Mouse (Mus musculus) hindbrain, embryonic 11.5 days (tissue): ENCODE data around the gene Sord. TPM values are rescaled to one million over a fixed set of nuclear protein-coding genes. Genes with fewer than 3 reads are reported as not detected.
"Not testable (repeated sequence)": the region's sequence is repeated elsewhere in the genome, so short reads cannot be mapped to it uniquely, and the experiment has no call there.

Experiments
- ATAC-seq: fragments of 200-750 bp; cut with Nextera tagmentation; 2 replicates; pipeline ENCODE4 v1.8.0; 2017; ENCODE audit warnings: mild to moderate bottlenecking, moderate TSS enrichment, moderate library complexity; ENCODE audit not compliant: low FRiP score
- DNase-seq: peaks from one replicate; pipeline ENCODE4 v3.0.0-alpha.2; 2015; ENCODE audit warnings: low spot score
- H3K27ac ChIP-seq: fragments of 300-500 bp; sonication (generic); 2 replicates; pipeline ENCODE4 v1.5.1; 2014; ENCODE audit warnings: mild to moderate bottlenecking, low read depth, low read length
- H3K27me3 ChIP-seq: fragments of 300-500 bp; sonication (generic); 2 replicates; pipeline ENCODE4 v1.6.1; 2014; ENCODE audit warnings: mild to moderate bottlenecking, low read length, moderate library complexity, mixed read lengths; ENCODE audit not compliant: control insufficient read depth, insufficient read depth
- H3K36me3 ChIP-seq: fragments of 300-500 bp; sonication (generic); 2 replicates; pipeline ENCODE4 v1.6.1; 2014; ENCODE audit warnings: mild to moderate bottlenecking, low read length, moderate library complexity, mixed read lengths; ENCODE audit not compliant: control insufficient read depth, insufficient read depth
- H3K4me1 ChIP-seq: fragments of 300-500 bp; sonication (generic); replicated peaks from 2 replicates; pipeline ENCODE4 v1.6.1; 2014; ENCODE audit warnings: low read length, mixed read lengths; ENCODE audit not compliant: control insufficient read depth, insufficient read depth
- H3K4me2 ChIP-seq: fragments of 300-500 bp; sonication (generic); replicated peaks from 2 replicates; pipeline ENCODE4 v1.6.1; 2014; ENCODE audit warnings: mild to moderate bottlenecking, low read depth, low read length
- H3K4me3 ChIP-seq: fragments of 300-500 bp; sonication (generic); 2 replicates; pipeline ENCODE4 v1.5.1; 2014; ENCODE audit warnings: low read depth, low read length
- H3K9ac ChIP-seq: fragments of 300-500 bp; sonication (generic); 2 replicates; pipeline ENCODE4 v1.6.1; 2014; ENCODE audit warnings: low read depth, low read length
- H3K9me3 ChIP-seq: fragments of 300-500 bp; sonication (generic); 2 replicates; pipeline ENCODE4 v1.6.1; 2016; ENCODE audit warnings: low read length; ENCODE audit not compliant: control insufficient read depth
- WGBS: fragments of 180-500 bp; shearing (Covaris S2); extraction: QIAGEN DNeasy Blood & Tissue Kit; methylation state at CpG from one replicate; pipeline ENCODE4 v1.1.7; 2014; 5-methylcytosine and 5-hydroxymethylcytosine counted together
- polyA plus RNA-seq: library from polyadenylated mRNA; unstranded; fragments of >200 nt; fragmentation: Nextera tagmentation; extraction: Ambion mirVana; gene quantifications from 2 replicates; pipeline ENCODE4 v1.2.1, GENCODE M21; 2014

Gene Sord
- polyA plus RNA-seq, 1 experiment from 2014 or later = 27.1 TPM

DNA sequence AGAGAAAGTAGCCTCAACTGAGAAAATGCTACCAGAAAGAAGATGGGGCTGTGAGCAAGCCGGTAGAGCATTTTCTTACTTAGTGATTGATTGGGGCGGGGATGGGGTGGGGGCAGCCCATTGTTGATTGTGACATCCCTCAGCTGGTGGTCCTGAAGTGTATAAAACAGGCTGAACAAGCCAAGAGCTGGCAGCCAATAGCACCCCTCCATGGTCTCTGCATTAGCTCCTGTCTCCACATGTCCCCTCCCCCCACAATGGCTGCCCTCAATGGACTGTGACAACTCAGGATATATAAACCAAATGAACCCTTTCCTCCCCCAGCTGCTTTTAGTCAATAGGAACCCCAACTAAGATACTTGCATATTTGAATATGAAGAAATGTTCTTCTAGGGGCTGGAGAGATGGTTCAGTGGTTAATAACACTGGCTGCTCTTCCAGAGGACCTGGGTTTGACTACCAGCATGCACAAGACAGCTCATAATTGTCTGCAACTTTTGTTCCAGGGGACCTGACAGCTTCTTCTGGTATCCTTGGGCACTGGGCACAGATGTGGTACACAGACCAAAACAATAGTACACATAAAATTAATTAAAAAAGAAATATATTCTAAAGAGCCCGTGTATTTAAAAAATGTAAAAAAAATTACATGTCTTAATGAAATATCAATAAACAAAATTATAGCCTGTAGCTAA lies 23.9 kb upstream of the Sord start:
- peaks cover 3% of the 10 kb centered on the region; the same call in 1 of the 2 replicates for H3K4me1 ChIP-seq
- no peak overlapping the region for H3K9ac ChIP-seq
- H3K27me3 ChIP-seq = no peaks in the 10 kb centered on the region
- no peaks in the 10 kb centered on the region for H3K9me3 ChIP-seq
- H3K36me3 ChIP-seq = no peaks in the 10 kb centered on the region
- WGBS = 41% methylated on average over 3 of the region's 3 CpGs
- ATAC-seq = peak; percentile 91
- H3K4me2 ChIP-seq = no peak overlapping the region
- DNase-seq = peak; percentile 63
- H3K4me3 ChIP-seq = no peak overlapping the region
- H3K27ac ChIP-seq = no peak overlapping the region

DNA sequence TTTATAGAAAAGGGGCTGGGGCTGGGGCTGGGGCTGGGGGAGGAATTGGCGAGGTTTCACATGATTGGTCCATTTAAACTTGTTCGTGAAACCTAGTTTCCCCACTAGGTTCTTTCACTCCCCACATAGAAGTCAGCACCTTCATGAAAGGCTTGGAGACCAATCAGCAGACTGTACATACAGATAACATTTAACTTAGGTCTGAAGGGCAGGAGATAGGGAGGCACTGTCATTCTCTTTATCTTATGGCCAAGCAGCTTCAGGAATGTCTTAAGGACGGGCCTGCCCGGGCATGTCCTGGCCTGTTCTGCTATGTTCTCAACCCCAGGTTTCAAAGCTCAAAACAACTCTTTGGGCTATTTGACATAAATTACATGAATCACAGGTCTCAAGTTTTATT lies 17.5 kb upstream of the Sord start:
- not testable (repeated sequence) for H3K9ac ChIP-seq, H3K36me3 ChIP-seq, H3K9me3 ChIP-seq, ATAC-seq, H3K27ac ChIP-seq, DNase-seq, H3K4me1 ChIP-seq, H3K4me2 ChIP-seq, H3K27me3 ChIP-seq, H3K4me3 ChIP-seq
- WGBS = 92% methylated on average over 4 of the region's 4 CpGs

DNA sequence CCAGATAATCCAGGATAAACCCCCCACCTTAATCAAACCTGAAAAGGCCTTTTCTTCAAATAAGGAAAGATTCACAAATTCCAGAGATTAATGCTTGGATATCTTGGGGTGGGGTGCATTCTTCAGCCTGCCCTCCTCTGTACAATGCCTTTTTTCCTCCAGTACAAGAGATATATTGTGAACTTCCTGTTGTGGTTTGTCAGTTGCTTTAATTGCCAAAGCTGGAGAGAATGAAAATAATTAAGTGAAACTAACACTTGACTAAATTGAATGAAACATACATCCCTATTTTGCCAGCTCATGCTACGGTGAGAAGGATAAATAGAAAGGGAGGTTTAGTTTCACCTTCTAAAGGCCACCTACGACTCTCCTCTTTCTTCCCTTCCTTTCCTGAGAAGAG lies 16.3 kb upstream of the Sord start:
- no peak overlapping the region for H3K4me3 ChIP-seq
- no peaks in the 10 kb centered on the region for H3K27me3 ChIP-seq
- no peak for ATAC-seq
- no peaks in the 10 kb centered on the region for H3K36me3 ChIP-seq
- no peaks in the 10 kb centered on the region for H3K4me1 ChIP-seq
- 89% methylated on average over 2 of the region's 2 CpGs for WGBS
- H3K4me2 ChIP-seq = no peak overlapping the region
- H3K27ac ChIP-seq = no peak overlapping the region
- no peaks in the 10 kb centered on the region for H3K9me3 ChIP-seq
- DNase-seq = no peak
- H3K9ac ChIP-seq = no peak overlapping the region

DNA sequence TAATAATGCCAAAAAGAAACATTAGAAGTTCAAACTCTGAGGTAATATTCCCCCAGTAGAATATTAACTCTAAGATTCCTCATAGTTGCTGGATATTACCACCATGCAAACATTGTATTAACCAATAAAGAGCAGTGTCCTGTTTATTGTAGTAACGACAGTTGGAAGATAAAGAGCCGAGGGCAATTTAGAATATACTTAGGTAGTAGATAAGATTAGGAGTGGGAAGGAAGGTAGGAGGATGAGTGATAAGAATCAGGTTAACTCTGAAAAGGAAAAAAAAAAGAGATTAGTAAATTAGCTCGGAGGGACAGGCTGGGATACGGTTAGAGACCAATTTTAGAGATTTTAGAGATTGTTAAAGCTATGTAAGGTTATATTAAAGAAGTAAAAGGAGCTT lies 13.2 kb upstream of the Sord start:
- Histone ChIP-seq H3K4me3 (no peak overlapping the region), H3K27me3 (no peaks in the 10 kb centered on the region), H3K9me3 (no peaks in the 10 kb centered on the region), H3K4me2 (no peak overlapping the region), H3K9ac (no peak overlapping the region), H3K36me3 (no peaks in the 10 kb centered on the region), H3K4me1 (no peaks in the 10 kb centered on the region), H3K27ac (no peak overlapping the region)
- DNase-seq = no peak
- 84% methylated on average over 4 of the region's 4 CpGs for WGBS
- ATAC-seq = no peak

DNA sequence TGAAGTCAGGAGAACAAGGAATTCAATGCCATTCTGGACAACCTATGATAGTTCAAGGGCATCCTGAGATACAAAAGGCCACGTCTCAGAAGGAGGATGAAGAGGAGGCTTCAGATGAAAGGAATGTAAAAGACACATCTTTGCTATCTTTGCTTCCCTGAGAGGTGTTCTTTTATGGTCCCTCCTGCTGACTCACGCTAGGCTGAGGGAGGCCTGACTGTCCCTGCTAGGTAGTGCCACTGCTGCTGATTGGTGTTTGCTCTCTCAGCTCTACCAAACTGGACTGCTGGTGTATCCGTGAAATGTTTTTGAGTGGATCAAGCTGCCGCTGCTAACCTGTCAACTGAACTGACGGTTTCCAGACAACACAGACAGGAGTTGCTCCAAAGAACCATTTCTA lies 12.8 kb upstream of the Sord start:
- Histone ChIP-seq H3K9ac (no peak overlapping the region), H3K4me3 (no peak overlapping the region), H3K36me3 (no peaks in the 10 kb centered on the region), H3K27me3 (no peaks in the 10 kb centered on the region), H3K4me1 (no peaks in the 10 kb centered on the region), H3K27ac (no peak overlapping the region), H3K4me2 (no peak overlapping the region), H3K9me3 (no peaks in the 10 kb centered on the region)
- DNase-seq = no peak
- no peak for ATAC-seq
- 66% methylated on average over 5 of the region's 5 CpGs for WGBS

DNA sequence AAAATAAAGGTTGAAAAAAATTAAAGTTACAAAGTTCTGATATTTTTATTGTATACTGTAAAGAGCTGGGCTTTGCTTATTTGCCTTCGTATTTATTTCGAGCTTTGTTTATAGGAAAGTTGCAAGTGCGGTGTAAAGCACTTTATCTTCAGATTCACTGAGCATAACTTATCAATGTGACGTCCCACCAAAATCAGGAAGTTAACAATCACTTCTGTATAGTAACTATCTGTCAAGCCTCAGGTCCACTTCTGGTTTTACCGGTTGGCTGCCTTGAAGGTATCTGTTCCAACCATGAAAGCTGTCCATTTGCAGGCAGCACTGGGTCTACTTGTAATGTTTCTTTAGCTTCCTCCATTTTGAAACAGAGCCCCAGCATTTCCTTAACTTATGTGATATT lies 12.3 kb upstream of the Sord start:
- Histone ChIP-seq H3K36me3 (no peaks in the 10 kb centered on the region), H3K27ac (no peak overlapping the region), H3K4me1 (no peaks in the 10 kb centered on the region), H3K4me3 (no peak overlapping the region), H3K9me3 (no peaks in the 10 kb centered on the region), H3K27me3 (no peaks in the 10 kb centered on the region), H3K9ac (no peak overlapping the region), H3K4me2 (no peak overlapping the region)
- DNase-seq = no peak
- ATAC-seq = no peak
- 94% methylated on average over 5 of the region's 5 CpGs for WGBS

DNA sequence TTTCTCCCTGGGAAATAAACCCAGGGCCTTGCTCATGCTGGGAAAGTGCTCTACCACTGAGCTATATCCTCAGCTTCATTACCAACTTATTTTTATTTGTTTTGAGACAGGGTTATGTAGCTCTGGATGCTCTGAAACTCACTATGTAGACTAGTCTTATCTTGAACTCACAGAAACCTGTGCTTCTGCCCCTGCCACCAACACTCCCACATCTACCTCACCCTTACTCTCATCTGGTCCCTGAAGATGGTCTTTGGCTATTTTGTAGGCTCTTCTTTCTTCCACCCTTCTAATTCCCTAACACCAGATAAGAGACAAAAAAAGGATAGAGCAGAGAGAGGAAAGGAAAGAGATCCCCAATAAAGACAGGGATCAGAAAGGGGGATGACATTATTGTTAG lies 10.9 kb upstream of the Sord start:
- no peak overlapping the region for H3K4me2 ChIP-seq
- no peaks in the 10 kb centered on the region for H3K4me1 ChIP-seq
- H3K9me3 ChIP-seq = no peaks in the 10 kb centered on the region
- no peak overlapping the region for H3K27ac ChIP-seq
- no peaks in the 10 kb centered on the region for H3K36me3 ChIP-seq
- ATAC-seq (no peak), DNase-seq (no peak)
- H3K4me3 ChIP-seq = no peak overlapping the region
- no peaks in the 10 kb centered on the region for H3K27me3 ChIP-seq
- H3K9ac ChIP-seq = no peak overlapping the region

DNA sequence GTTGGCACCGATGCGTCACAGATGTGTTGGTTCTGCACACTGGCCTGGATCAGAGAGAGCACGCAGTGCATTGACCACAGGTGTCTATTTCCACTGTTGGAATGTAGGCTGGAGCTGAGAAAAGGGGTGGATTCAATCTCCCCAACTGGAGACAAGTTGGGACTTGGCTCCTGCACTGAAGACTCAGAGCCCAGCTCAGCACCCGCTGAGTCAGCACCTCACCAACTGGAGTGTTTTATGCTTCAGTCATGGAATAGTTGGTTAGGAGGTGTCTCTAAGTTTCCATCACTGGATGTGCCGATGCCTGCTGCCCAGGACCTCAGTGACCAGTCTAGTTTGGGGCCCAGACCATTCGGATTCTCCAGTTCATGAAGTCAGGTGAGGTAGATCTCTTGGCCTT lies 4.2 kb upstream of the Sord start:
- Histone ChIP-seq H3K4me1 (no peaks in the 10 kb centered on the region), H3K9ac (no peak overlapping the region), H3K4me3 (no peak overlapping the region), H3K36me3 (no peaks in the 10 kb centered on the region), H3K4me2 (no peak overlapping the region), H3K27ac (no peak overlapping the region), H3K27me3 (no peaks in the 10 kb centered on the region), H3K9me3 (no peaks in the 10 kb centered on the region)
- ATAC-seq = no peak
- 87% methylated on average over 6 of the region's 6 CpGs for WGBS
- DNase-seq = no peak

DNA sequence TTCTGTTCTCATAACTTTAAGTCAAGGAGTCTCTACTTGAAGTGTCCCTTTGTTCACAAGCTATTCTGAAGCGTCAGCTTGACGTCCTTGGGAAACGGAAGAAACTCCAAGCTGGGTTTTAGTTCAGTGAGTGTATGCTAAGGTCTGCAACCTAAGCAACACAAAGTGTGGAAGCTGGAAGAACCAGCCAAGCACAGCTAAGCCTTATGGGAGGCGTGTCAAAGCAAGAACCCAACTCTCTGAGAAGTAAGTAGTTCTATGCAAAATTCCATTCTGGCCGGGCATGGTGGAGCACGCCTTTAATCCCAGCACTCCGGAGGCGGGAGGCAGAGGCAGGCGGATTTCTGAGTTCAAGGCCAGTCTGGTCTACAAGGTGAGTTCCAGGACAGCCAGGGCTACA lies 2.9 kb upstream of the Sord start:
- H3K27me3 ChIP-seq = no peaks in the 10 kb centered on the region
- no peaks in the 10 kb centered on the region for H3K9me3 ChIP-seq
- H3K4me1 ChIP-seq = no peaks in the 10 kb centered on the region
- no peak overlapping the region for H3K4me2 ChIP-seq
- H3K4me3 ChIP-seq = no peak overlapping the region
- no peak for DNase-seq
- H3K9ac ChIP-seq = no peak overlapping the region
- no peak overlapping the region for H3K27ac ChIP-seq
- ATAC-seq = no peak
- 77% methylated on average over 9 of the region's 9 CpGs for WGBS
- H3K36me3 ChIP-seq = no peaks in the 10 kb centered on the region
